Comparison of ENCODE assay signal across 8 mouse cellular contexts in the genomic region with DNA sequence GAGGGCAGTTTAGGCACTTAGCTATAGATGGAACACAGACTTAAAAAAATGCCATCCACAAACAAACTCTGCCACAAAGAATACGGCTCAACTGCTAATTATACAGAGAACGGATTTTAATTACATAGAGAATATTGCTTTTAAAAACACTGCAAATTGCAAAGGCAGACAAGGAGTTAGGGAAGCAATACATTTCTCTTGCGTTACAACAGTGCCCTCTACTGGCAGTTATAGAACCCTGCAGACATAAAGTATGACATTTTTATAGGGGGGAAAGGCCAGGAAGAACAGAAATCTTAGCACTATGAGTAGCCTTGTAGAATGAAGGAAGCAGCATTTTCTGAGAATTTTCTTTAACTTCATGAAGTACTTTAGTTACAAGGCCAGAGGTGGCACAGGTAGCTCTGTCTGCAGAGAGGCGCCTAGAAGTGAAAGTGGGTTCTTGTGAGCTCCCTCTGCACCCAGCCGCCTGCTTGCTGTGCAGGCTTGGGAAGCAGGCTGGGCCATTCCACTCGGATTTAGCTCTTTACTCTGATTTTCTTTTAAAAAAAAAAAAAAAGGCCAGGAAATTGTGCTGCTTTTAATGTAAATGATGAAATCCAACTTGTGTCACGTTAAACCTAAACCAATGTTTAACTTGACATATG. TPM values are rescaled to one million over a fixed set of nuclear protein-coding genes. Genes with fewer than 3 reads are reported as not detected.
A peak's percentile ranks its signal among the peaks of the same experiment; 100 is the strongest.
DNase-seq lines count a peak whose midpoint lies in the region; ATAC-seq and TF ChIP-seq lines count a peak whose summit lies in the region.
"Had no signal": no experiment of that assay in that cellular context is flagged by ENCODE, and none has a peak within 500 bp of the region (broad histone marks: within the 10 kb centered on the region; RNA-seq: fewer than 3 reads in every experiment).

No protein-coding gene starts in this region.

- H3K4me1 ChIP-seq in ES-E14 (ENCODE audit: control insufficient read depth in 2 of 2, insufficient read depth in 2 of 2, low read length in 2 of 2, poor library complexity in 1 of 2), result no peaks in the 10 kb centered on the region
- H3K4me1 ChIP-seq in midbrain, embryonic 13.5 days (replicated peaks), result 0 out of 2 replicates have a peak, but pooled peaks cover 5% of the 10 kb centered on the region

- intact Hi-C loops in left cerebral cortex, adult 2 months (cut with DNase I), result loop anchor here (1.0 to 2.0 kb wide), 2 partner anchors 1256 to 1336 kb away; no protein-coding TSS in a partner anchor

- 30% methylated on average over 7 of the region's 7 CpGs for WGBS in midbrain, embryonic 13.5 days

- no peaks in the 10 kb centered on the region for H3K27me3 ChIP-seq in midbrain, embryonic 13.5 days
- H3K27me3 ChIP-seq: heart, embryonic 15.5 days had no signal

- in situ Hi-C loops in ES-E14 (cut with MboI; ENCODE audit: low sequenced_read_pairs in 2 of 2, unreplicated experiment in 2 of 2), result loop anchor here in 1 of 2 experiments (10.0 kb wide), 1 partner anchor 1336 kb away; no protein-coding TSS in a partner anchor

- peak; percentile 91 for TF ChIP-seq CTCF in left cerebral cortex, adult 2 months (IDR thresholded peaks at IDR 0.05)
- peak; percentile 61 for TF ChIP-seq CTCF in brain, embryonic 14.5 days (IDR thresholded peaks at IDR 0.05; ENCODE audit: borderline replicate concordance, extremely low read depth, insufficient read depth, insufficient read length)

- no peak overlapping the region for H3K4me3 ChIP-seq in left cerebral cortex, adult 2 months
- H3K4me3 ChIP-seq in ES-E14 (ENCODE audit: insufficient read depth in 1 of 2, low read depth in 1 of 2, low read length in 2 of 2, poor library complexity in 1 of 2, severe bottlenecking in 1 of 2), result no peak overlapping the region
- H3K4me3 ChIP-seq in midbrain, embryonic 13.5 days (replicated peaks), result no peak overlapping the region
- H3K4me3 ChIP-seq: heart, embryonic 15.5 days had no signal

- H3K27ac ChIP-seq in left cerebral cortex, adult 2 months, result no peak overlapping the region
- no peak overlapping the region for H3K27ac ChIP-seq in ES-E14 (ENCODE audit: insufficient read depth, low read depth, low read length, poor library complexity, severe bottlenecking)
- no peak overlapping the region for H3K27ac ChIP-seq in midbrain, embryonic 13.5 days
- H3K27ac ChIP-seq: heart, embryonic 15.5 days had no signal

- ATAC-seq in granulocyte monocyte progenitor cell, adult 5-6 weeks (replicated peaks; ENCODE audit: poor library complexity, severe bottlenecking), result peak; percentile 76
- peak; percentile 65; the same call in 1 of the 2 replicates for ATAC-seq in midbrain, embryonic 13.5 days

- H3K9ac ChIP-seq in ES-E14 (ENCODE audit: insufficient read depth, low read depth, low read length, poor library complexity, severe bottlenecking), result no peak overlapping the region
- no peak overlapping the region for H3K9ac ChIP-seq in midbrain, embryonic 13.5 days (replicated peaks)
- H3K9ac ChIP-seq: heart, embryonic 15.5 days had no signal

- no peaks in the 10 kb centered on the region for H3K36me3 ChIP-seq in ES-E14 (ENCODE audit: control insufficient read depth, insufficient read depth, low read length, poor library complexity, severe bottlenecking)
- H3K36me3 ChIP-seq in midbrain, embryonic 13.5 days, result no peaks in the 10 kb centered on the region
- H3K36me3 ChIP-seq: heart, embryonic 15.5 days had no signal

- DNase-seq in left cerebral cortex, adult 2 months (ENCODE audit: extremely low spot score in 1 of 2, low spot score in 2 of 2), result peak in 1 of 2 experiments; percentile 20
- no peak for DNase-seq in left cerebral cortex, adult 8-10 months (ENCODE audit: low spot score in 2 of 2)
- peak; percentile 35 for DNase-seq in ES-E14 (ENCODE audit: low read depth, low spot score)
- peak; percentile 86 for DNase-seq in brain, embryonic 14.5 days (ENCODE audit: low read depth)
- no peak for DNase-seq in urinary bladder, postnatal 25 days (ENCODE audit: low spot score)

- H3K4me2 ChIP-seq in midbrain, embryonic 13.5 days (replicated peaks), result no peak overlapping the region
- H3K4me2 ChIP-seq: heart, embryonic 15.5 days had no signal

- H3K9me3 ChIP-seq in ES-E14 (ENCODE audit: control insufficient read depth, insufficient read depth, low read depth, low read length), result no peaks in the 10 kb centered on the region
- no peaks in the 10 kb centered on the region for H3K9me3 ChIP-seq in midbrain, embryonic 13.5 days
- H3K9me3 ChIP-seq: heart, embryonic 15.5 days had no signal

- TF ChIP-seq POLR2A in brain, embryonic 14.5 days (IDR thresholded peaks at IDR 0.05; ENCODE audit: borderline replicate concordance, extremely low read depth, insufficient read depth, insufficient read length, poor library complexity, severe bottlenecking), result no peak

TF ChIP-seq in ES-E14, 5 proteins besides CTCF, POLR2A, EP300 and RAD21:
- peak; percentile 5; the same call in 1 of the 2 replicates for TF ChIP-seq ZC3H11A (IDR thresholded peaks at IDR 0.05; ENCODE audit: borderline replicate concordance, low read depth, low read length)
- no peak for TF ChIP-seq ZNF384 (IDR thresholded peaks at IDR 0.05; ENCODE audit: low read depth, low read length)
- no peak for TF ChIP-seq HCFC1 (IDR thresholded peaks at IDR 0.05; ENCODE audit: borderline replicate concordance, insufficient read depth, low read length)
- TF ChIP-seq CHD2 (IDR thresholded peaks at IDR 0.05; ENCODE audit: low read depth, low read length), result no peak

RNA-seq across cellular contexts. Expression of a gene that starts 38.0 kb away (rescaled TPM):
- total RNA-seq in left cerebral cortex, adult 2 months (2021), result 10 to 100 TPM; 14.8 to 15.7 TPM
- 10 to 100 TPM; 12.8 to 14.9 (median 13.8) TPM for total RNA-seq in left cerebral cortex, adult 8-10 months (2022)
- 7.2 and 7.8 TPM in 2 replicates for total RNA-seq in ES-E14 (2012; rRNA removed)
- polyA plus RNA-seq in brain, embryonic 14.5 days (2012; rRNA removed), result 8.0 and 12.3 TPM in 2 replicates
- total RNA-seq in granulocyte monocyte progenitor cell, adult 5-6 weeks (2014; fragmentation: Nextera tagmentation), result 17.3 and 21.4 TPM in 2 replicates
- total RNA-seq in granulocyte monocyte progenitor cell, adult 5-6 weeks (2017), result 8.7 and 9.0 TPM in 2 replicates
- polyA plus RNA-seq in midbrain, embryonic 13.5 days (2015; fragmentation: Nextera tagmentation; extraction: Ambion mirVana), result 16.4 and 18.0 TPM in 2 replicates

Comparison
In these comparisons a context has a peak if more than half of its experiments do, and no peak if none do; other contexts are left out.
1. DNase-seq: peak in ES-E14 (single experiment) and brain, embryonic 14.5 days (single experiment); none in left cerebral cortex, adult 8-10 months (0 of 2) and urinary bladder, postnatal 25 days (single experiment).